Mouse (Mus musculus): Measurements from ENCODE around the gene Tars2.
"Not testable (repeated sequence)": the region's sequence is repeated elsewhere in the genome, so short reads cannot be mapped to it uniquely, and the experiment has no call there.

Gene Tars2

DNA sequence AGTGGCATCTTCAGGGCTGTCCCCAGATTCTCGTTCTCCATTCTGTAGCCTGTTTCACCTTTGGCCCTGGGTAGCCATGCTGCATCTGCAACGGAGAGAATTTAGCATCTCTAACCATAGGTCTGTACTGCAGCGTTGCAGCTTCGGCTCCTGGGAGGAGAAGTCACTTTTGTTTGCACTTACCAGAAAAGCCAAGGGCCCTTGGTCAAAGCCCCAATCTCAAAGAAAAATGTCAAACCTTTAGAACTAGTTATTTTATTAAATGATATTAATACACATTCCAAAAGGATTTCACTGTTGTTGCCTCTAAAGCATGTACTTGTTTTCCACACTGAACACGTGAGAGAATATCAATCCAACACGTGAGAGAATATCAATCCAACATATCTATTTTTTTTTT is at the start of gene Tars2:
Tars2 (minus strand) TSS at position 101 of the 400 bp plus-strand sequence.
- no peak for DNase-seq

DNA sequence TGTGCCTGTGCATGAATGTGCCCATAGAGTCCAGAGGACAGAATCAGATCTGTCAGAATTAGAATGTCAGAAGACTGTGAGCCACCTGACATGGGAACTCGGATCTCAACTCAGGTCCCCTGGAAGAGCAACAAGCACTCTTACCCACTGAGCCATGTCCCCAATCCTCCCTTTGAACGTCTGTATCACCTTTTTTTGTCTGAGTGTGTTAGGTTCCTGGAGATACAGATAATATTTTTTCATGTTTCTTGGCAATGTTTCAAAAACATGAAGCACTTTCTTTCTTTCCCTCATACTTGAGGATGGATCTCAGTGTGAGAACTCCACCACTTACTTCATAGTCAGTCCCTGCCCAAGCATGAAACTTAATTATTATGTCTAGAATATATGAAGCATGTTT is 48.4 kb upstream of the Tars2 start:
- no peak for DNase-seq

- DNase-seq: not testable (repeated sequence)
Measured at GRCm38 (mm10) chr3:95807630-95808029, 47.6 kb upstream of the Tars2 start.

- no peak for DNase-seq
Measured at GRCm38 (mm10) chr3:95806677-95807076, 46.7 kb upstream of the Tars2 start.

DNA sequence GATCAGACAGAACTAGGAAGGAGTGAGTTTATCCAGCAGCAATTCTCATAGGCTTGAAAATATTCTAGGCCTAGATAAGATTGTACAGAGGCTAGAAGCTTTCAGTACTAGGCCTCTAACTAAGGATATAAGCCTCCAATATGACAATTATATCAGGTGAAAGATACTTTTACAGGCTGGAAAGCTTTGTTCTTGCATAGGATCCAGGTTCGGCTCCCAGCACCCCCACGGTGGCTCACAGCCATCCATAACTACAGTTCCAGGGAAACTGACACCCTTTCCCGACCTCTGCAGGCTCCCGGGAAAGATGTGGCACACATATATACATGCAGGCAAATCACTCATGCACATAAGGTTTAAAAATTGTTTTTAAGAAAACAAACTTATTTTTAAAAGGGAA is 43.8 kb upstream of the Tars2 start:
- DNase-seq: no peak

DNA sequence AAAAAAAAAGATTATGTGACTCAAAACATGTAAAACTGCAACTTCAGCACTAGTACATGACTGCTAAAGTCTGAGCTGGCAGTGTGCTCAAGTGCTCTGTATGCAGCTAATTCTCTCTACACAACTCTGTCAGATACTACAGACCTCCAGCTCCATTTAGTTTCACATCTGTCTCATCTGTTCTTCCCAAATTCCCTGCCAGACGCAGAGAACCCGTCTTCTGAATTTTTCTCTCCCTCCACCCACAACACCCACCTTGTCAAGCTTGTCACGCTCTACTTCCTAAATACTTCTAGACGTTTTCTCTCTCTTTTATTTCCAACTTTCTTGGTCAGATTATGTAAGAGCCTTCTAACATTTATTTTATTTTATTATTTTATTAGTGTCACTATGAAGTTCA is 38.8 kb upstream of the Tars2 start:
- DNase-seq: no peak

GRCm38 (mm10) chr3:95794299-95794698 is 34.3 kb upstream of the Tars2 start:
- no peak for DNase-seq

GRCm38 (mm10) chr3:95793662-95794061 is 33.7 kb upstream of the Tars2 start:
- DNase-seq: no peak

- DNase-seq: no peak
Measured at GRCm38 (mm10) chr3:95785501-95785900, 25.5 kb upstream of the Tars2 start.

- peak in 1 of 2 experiments; percentile 16 for DNase-seq
Measured at GRCm38 (mm10) chr3:95771985-95772384, 12.0 kb upstream of the Tars2 start.

DNA sequence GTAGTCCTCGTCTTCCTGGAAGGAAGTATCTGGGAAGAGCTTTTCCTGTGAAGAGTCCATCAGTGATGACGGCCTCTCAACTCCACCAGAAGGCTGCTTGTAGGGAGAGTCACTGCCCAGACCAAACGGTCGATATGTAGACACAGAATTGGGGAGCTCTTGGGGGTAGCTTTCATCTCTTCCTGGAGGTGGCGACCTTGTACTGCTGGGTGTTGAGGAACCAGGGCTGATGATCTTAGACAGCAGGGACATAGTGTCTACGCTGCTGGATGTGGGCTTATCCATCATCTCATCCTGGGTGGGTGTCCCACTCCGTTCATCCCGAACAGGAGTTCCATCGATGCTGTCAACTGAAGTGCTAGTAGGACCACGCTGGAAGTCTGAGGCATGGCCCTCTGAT is 5.5 kb upstream of the Tars2 start:
- DNase-seq: no peak

- DNase-seq: no peak
Measured at GRCm38 (mm10) chr3:95763811-95764210, 3.8 kb upstream of the Tars2 start.

DNA sequence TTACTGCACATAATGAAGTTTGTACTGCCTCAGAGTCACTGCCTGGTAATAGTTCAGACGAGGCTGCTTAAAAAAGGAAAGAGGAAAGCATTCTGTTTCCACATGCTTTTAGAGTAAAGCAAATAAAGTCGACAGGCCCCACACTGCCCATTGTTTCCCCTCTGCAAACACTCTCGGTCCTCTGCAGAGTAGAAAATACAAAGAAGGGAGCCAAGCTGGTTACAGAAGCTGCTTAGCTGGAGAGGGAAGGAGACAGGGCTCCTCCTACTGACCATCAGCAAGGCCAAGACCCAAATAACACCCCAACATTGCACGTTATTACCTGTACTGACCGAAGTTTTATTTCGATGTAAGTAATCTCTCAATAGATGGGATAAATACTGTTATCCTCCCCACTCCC is 3.0 kb upstream of the Tars2 start:
- DNase-seq: no peak

GRCm38 (mm10) chr3:95761771-95762170 is 1.8 kb upstream of the Tars2 start:
- no peak for DNase-seq

DNA sequence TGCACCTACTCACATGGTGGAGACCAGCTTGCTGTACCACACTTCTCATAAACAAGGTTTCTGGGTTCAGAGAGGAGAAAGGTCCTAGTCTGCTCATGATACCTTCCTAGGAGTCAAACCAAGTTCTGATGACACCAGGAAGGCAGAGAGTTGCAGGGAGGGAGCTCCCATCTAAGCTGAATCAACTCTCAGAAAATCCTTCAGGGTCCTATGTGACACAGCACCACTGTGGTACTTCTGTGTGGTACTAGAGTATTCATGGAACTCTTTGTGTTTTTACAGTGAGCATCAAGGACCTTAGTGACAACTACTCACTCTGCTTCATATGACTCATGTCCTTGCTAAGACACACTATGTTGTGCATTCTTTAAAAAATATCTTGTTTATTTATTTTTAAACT is 650 bp upstream of the Tars2 start:
- DNase-seq: no peak

GRCm38 (mm10) chr3:95758467-95759218 is 1.4 kb downstream of the Tars2 start:
- no peak for DNase-seq

GRCm38 (mm10) chr3:95756808-95757207 is 3.2 kb downstream of the Tars2 start:
- no peak for DNase-seq

- DNase-seq: peak; percentile 96 to 98
Measured at GRCm38 (mm10) chr3:95754345-95755206, 5.4 kb downstream of the Tars2 start.

DNA sequence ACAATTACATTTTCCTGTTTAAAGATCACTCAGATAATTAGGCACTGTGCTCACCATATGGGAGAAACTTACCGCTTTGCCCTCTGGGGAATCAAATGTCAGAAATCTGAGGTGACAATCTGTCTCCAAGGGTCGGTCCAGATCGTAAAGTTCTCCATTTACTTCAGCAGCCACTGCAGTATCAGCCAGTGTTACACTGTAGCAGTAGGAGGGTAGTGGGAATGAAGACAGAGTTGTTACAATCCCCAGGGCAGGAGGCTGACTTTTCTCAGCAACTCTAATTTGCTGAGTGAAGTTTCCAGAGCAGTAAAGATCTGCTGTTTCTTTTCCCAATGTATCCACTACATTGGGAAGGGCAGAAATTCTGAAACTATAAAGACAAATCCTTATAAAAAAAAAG is 7.1 kb downstream of the Tars2 start:
- no peak for DNase-seq

- peak; percentile 39 to 45 for DNase-seq
Measured at GRCm38 (mm10) chr3:95740406-95740805, 19.6 kb downstream of the Tars2 start.

DNA sequence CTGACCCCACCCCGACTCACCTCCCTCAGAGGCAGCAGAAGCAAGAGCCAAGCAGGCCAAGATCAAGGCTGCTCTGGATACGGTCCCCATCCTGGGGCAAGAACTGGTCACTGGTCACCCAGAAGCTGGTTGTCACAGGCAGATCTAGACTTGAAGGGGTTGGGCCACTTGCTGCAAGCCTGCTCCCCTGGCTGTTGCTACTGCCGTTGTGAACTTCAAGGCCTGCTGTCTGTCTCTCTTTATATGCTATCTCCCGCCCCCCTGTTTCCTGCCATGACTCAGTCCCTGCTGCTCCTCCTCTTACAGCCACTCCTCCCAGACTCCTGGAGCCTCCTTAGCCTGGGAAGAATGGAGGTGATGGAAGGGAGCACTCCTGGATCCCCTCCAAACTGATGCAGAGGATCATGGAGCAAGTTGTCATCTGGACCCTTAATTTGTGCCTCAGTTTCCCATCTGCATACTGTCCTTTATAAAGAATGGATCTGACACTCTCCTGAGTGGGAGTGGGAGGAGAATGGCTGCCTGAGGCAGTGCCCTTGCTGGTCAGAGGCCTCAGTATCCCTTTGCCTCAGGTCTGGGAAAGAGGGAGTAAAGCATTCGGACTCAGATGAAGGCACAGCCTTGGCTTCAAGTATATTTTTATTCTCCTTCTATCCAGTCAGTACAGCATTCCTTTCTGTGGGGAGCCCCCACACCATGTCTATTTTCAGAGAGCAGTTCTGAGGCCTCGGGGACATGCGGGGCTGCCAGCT is 20.5 kb downstream of the Tars2 start, which contains the start of gene Ecm1:
Ecm1 (minus strand) TSS at position 217 of the 752 bp plus-strand sequence.
- DNase-seq: peak; percentile 35 to 54

DNA sequence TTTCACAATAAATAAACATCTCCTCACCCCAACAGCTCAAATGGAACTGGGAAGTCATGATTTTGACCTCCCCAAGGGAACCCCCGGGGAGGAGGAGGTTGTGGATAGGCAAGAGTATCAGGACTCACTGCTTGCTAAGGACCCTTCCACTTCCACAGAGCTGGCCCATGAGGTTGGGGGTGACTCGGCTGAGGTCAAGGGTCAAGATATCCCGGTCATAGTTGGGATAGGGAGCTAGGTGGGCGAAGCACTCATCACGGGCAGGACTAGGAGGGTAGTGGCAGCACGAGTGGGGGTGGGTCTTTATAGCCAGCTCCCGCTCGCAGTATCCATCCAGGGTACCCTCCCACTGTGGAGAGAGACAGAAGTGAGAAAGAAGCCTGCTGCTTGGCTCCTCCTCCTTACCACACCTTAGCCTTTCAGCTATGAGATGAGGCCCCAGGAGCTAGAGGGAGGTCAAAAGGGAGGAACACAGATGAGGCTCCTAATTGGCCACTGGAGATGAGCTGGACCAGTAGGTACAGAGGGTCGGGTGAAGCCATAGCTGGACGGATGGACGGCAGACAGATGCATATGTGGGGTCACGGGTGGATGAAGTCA is 24.8 kb downstream of the Tars2 start:
- no peak for DNase-seq
